Mouse (Mus musculus): ENCODE data around the gene Mtcp1.

The Mtcp1 gene

DNA sequence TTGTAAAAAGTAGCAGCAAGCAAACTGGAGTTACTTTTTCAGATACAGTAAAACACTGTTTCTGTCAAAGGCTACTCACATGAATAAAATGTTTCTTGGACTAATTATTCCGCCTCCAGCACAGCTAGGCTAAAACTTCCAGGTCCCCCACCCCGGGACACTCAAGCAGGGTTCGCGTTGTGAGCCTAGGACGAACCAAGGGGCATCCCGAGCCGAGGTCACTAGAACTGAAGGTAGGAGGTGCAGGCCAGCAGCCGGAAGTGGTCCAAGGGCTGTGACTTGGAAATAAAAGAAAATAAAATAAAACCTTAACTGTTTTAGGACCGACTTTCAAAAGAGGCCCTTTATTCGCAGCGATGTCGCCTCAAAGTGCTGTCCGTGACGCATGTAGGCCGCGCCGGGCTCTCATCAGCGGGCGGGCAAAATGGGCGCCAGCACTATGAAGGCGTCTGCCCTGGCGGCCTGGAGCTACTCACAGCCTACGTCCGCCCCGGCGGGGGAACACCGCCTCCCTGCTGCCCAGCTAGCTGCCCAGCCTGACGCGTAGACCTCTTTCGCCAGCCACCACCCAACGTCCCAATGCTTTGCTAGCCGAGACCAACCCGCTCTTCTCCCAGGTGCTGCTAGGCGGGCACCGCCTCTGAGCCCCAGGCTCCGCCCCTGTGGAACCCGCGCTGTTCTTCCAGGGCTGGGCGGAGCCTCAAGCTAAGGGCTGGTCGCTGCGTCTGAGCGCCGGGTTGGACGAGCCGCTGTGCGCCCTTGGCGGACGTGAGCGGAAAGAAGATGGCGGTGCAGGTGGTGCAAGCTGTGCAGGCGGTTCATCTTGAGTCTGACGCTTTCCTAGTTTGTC lies at the start of gene Mtcp1, which contains the start of the genes Cmc4 and Brcc3:
Gene Mtcp1, minus strand, starts transcription at position 653 of the 850 bp plus-strand sequence.
Gene Cmc4, minus strand, starts transcription at position 649 of the 850 bp plus-strand sequence.
Gene Brcc3, plus strand, starts transcription at position 693 of the 850 bp plus-strand sequence.
- peak; percentile 85 for DNase-seq

DNA sequence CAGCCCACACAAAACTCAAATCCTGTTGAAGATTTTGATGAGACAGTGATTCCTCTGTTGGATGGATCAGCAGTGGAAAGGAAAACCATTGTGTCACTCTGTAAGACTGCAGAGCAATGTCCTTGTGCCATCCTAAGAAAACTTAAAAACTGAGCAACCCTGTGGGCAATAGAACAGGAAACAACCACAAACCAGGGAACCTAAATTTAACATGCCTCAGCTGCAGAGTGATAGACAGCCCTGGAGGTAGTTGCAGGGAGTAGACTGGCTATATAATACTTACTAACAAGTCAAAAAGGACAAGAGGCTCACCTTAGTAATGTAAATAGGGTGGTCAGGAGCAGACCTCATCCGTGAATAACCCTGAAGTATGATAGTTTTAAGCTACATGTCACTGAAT lies 38.2 kb upstream of the Mtcp1 start:
- DNase-seq: no peak

DNA sequence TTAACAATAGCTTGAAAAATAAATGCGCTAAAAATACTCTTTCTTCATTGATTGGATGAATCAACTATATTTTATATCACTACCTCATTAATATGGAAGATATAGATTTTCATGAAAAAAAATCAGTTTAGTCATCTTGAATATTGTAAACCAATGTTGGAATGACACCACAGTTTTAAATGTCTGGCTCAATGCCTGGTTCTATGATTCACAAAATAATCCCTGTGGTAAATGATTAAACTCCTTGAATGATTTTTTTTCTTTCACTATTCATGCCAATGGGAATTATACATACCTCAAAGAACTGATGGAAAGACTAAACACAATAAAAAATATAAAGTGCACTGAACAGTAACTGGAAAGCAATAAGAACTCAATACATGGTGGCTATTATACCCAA lies 6.7 kb downstream of the Mtcp1 start:
- no peak for DNase-seq

DNA sequence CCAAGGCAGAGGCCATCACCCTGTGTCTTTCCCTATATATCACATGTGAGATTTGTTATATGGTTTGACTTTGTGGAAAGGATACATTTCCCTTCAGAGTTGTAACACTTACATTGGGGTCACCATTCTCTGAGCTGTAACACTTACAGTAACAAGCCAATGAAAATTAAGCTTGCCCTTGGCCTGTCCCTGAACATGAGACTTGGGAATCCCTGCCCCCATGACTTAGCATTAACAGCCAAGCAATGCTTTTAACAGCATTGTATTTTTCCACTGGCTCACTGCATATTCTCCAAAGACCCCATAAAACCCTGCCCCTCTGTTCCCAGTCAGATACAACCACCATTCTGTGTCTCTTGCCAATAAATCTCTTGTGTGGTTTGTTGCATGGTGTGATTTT lies 13.0 kb downstream of the Mtcp1 start:
- DNase-seq: no peak

DNA sequence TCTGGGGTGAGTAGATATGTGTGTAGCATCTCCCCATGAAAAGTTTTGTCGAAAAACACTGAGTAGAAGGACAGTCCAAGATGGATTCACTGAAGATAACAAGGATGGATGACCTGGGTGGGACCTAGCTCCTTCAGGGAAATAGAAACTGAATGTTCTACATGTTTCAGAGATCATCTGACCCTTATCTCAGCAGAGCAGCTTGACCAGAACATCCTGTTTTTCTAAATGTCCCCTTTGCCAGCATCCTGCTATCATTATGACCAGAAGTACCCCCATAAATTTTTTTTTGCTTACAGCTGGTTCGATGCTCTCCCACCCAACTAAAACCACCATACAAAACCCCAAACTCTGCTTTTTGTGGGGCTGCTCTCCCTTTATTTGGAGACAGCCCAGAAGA lies 13.7 kb downstream of the Mtcp1 start:
- no peak for DNase-seq

DNA sequence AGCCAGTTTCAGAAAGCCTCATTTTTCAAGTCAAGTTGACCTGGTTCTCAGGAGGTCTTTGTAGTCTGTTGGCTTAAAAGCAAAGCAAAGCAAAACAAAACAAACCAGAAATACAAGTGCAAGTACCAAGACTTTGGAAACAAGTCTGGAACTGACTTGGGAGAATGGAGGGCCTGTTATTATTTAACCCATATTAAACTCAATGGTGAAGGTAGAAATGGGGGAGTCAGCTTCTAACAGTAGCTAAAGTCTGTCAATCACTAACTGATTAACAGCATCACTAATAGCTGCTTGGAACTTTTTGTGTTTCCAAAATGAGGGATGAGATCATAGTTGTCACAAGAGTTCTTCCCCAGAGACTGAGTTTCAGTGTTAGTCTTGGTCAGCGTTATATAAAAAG lies 16.9 kb downstream of the Mtcp1 start:
- no peak for DNase-seq

DNA sequence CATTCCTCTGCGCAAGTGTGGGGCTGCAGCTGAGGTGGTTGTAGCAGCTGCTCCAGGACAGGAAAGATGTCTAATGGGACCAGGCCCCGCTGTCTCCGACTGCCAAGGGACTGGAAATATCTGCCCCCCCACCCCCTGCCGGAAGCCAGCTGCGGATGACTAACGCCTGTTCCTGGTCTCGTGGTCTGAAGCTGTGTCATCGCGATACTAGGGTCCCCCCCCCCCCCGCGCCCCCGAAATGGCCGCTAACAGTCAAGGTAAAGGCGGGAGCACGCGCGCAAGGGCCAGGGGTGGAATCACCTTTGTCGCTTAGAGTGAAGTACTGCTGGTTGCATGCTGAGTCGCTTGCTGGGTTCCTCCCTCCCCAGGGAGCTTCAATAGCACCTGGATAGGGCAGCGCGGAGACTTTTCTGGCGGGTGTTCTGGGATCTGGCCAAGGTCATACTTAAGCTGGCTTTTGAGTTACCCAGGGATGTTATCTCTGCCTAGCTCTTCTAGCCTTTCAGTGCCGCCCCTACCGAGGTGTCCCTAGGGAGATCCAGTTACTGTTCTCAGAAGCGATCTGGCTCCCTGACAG lies 34.1 kb downstream of the Mtcp1 start, which contains the start of the genes Fundc2 and F8:
Gene Fundc2, plus strand, starts transcription at position 205 of the 577 bp plus-strand sequence.
Gene F8, minus strand, starts transcription at position 421 of the 577 bp plus-strand sequence.
- peak; percentile 58 for DNase-seq

DNA sequence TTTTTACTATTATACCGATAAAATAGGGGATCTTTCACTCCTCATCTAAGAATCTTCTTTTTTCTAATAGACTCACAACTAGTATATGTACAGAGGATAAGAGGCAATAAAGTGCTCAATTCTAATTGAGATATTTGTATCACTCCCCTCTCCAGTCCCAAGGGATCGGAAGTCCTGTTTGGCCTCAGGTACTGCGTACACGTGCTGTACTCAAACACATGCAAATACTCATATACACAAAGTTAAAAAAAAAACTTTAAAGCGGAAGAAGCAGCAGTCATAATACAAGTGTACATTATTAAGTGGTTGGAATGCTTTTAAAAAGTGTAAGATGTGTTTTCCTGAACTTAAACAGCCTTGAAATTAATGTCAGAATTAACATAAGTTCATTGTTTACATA lies 34.7 kb downstream of the Mtcp1 start:
- DNase-seq: no peak

DNA sequence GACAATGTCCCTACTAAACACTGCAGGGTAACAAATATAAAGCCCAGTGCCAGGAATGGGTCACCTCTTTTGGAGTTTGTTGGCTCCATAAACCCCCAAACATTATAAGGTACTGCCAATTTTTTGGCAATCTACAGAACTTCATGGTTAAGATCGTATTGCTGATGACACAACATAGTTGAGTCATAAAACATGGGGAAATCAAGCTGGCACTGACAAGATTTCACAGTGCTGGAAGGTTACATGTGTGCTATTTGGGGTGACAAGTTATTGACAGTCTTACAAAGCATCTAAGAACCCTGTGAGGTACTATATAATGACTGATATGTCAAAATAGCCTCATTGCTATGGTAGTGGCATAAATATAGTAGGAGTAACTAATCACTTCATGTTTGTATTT lies 35.2 kb downstream of the Mtcp1 start:
- DNase-seq: no peak

DNA sequence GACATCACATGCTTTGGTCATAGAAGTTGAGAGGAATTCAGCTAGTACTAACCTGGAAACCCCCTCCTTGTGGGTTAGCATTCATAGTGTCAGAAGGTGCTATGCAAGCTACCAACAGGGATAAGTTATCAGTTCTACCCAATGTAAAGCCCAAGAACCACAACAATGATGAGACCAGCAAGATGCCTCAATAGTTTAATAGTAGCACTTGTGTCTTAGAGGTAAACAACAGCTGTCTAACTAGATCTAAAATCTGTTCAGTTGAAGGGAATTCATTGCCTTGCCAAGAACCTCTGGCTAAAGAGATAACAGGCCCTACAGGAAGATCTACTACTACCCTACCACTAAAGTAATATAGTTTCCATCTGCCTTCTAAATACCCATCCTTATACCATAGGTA lies 39.6 kb downstream of the Mtcp1 start:
- no peak for DNase-seq

DNA sequence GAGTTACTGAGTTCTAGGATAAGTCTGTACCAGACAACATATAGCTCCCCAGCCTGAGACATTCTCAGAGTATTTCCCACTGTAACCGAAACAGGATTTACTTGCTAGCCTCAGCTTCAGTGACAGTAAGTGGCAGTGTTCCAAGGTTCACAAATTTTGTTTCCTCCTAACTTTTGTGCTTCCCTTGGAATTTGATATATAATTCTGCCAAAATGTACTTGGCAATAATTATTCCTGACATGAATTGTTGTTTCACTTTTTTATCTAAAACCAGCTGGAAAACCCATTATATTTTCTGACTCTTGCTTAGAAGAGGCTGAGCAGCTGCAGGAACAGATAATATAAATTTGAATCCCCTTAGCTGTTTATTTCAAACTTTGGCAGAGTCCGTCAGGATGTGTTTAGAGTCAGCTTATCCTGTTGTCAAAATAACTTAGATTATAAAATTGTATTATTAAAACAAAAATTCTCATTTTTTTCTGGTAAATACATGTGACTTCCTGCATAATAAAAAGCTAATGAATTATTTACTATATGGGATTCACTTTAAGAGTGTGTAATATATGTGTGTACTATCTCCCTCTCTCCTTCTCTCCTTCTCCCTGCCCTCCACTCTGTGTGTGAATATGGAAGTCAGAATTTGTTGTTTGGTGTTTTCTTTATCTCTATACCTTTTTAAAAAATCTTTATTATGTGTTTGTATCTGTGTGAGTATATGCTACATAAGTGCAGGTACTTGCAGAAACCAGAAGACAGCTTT lies 43.5 kb downstream of the Mtcp1 start:
- no peak for DNase-seq

DNA sequence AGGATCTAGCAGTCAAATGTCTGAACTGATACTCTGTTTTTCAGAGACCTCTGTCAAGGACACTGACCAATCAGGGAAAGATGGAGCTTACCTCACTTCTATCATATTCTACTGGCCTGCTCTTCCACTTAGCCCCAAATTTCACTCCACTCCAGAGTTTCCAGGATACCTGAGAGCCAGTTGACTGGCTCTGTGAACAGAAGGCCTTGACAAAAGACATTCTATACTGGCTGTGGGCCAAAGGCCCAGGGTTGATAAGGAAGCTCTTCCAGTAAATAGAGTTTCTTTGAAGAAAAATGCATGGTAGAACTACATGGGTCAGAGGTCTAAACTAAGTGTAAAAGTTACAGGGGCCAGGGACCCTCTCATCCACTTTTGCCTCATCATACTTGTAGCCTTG lies 46.2 kb downstream of the Mtcp1 start:
- no peak for DNase-seq
